Mouse (Mus musculus): ENCODE data around the gene Rspo4.

The Rspo4 gene

DNA sequence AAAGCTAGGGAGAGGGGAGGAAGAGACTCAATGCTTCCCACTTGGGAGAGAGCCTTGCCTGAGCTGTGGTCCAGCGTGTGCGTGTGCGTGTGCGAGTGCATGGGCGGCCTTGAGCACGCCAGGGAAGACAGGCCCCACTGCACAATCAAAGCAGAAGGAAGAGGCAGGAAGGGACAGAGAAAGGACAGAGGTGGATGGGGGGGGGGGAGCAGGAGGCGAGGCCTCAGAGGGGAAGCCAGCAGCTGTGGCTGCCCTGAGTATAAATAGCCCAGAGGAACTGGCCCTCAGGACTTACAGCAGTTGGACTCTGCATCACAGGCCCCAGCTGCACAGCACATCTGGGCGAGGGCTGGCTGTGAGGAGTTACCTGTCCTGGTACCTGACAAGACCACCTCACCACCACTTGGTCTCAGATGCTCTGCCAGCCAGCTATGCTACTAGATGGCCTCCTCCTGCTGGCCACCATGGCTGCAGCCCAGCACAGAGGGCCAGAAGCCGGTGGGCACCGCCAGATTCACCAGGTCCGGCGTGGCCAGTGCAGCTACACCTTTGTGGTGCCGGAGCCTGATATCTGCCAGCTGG is 68.3 kb downstream of the Rspo4 start, which contains the start of gene Angpt4:
Angpt4 (plus strand) TSS at position 292 of the 582 bp plus-strand sequence.
- DNase-seq (ENCODE audit: low spot score in 2 of 2), result no peak

DNA sequence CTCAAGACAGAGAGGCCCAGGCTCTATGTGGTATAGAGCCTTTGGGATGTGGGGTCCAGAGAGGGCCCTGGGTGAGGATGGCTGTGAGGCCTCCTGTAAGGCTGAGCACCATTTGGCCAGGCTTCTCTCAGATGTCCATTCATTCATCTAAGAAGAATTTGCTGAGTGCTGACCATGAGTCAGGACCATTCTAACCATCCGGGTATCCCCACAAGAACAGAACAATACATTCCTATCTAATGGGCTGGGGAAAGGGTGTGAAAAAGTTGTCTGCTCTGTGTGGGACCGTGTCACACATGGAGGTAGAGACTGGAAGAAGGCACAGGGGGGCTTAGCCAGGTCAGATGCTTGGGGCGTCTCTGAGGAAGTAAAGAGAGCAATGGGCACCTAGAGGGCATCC is 69.0 kb downstream of the Rspo4 start:
- no peak for DNase-seq (ENCODE audit: low spot score in 2 of 2)

DNA sequence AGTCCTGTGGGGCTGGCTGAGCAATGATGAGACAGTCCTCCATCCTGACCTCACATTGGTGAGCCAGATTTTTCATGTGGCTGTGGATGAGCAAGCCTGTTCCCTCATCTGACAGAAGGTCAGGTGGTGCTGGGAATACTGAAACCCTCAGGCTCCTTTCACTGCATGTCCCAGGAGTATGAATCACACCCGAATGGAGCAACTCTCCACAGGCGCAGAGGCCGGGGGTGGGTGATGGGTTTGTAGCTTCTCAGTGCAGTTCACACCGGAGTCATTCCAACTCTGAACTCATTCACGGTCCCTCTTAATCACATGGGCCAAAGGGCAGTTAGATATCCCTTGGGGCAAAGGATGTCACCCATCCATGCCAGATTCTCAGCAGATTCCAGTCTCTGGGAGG is 71.4 kb downstream of the Rspo4 start:
- no peak for DNase-seq (ENCODE audit: low spot score in 2 of 2)

DNA sequence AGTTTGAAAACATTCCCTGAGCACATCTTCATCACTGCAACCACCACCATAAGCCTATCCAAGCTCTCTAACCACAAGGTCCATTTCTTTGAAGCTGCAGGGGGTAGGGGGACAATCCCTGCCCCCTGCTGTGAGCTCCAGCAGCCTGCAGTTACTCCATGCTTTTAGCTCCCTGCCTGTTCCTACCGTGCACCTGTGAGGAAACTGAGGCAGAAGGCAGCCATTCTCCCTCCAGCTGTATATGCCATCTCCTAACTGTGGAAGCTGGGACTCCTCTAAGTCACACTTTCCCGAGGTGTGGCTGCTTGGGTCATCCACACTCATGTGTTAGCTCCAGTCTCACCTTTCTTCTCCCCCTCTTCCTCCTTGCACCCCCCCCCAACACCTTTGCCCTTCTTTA is 72.4 kb downstream of the Rspo4 start:
- DNase-seq (ENCODE audit: low spot score in 2 of 2), result no peak

DNA sequence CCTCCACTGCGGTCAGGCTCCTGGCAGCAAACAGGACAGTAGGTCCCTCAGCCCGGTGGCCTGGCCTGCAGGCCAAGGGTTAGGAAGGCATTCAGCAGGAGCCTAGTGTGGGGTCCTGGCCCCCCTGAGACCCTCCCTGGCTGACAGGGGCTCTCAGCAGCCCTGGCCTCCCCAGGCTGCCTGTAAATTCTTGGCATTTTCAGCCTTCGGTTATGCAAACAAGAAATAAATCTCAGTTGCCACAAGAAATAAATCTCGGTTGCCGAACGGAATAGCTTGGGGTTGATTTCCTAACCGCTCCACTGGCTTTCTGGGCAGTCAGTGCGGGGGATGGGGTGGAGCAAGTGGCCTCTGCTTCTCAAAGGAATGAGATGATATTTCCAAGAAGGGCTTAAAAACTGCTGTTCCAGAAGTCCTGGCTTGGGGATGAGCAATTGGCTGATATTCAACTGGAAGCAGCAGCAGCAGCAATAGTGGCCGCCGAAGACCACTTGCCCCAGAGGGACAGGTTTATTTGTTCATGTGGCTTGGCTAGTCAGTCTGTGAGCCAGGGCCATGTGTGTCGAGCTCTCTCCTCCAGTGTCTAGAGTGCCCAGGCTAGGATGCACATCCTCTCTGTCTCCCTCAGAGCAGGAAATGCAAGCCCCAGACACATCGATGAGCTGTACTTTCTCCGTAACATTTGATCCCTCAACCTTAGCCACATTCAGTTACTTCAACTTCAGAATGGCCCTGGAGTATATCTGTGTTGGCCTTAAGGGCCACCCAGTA is 73.5 kb downstream of the Rspo4 start:
- no peak for DNase-seq (ENCODE audit: low spot score in 2 of 2)

DNA sequence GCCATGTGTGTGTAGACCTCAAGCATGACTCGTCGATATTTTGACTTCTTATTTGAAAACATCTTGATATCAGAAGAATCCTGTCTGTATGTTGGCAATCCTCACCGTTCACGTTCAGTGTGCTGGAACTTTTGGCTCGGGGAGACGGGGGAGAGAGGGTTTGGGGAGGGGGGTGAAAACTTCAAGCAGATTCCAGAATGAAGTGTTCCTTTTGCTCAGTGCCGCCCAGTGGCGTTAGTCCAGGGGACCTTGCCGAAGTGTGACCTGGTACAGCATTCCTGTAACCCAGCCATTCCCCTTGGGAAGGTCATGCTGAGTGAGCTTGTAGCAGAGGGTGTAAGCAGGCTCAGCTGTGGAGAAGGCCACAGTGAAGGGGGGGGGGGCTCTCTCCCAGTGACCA is 76.4 kb downstream of the Rspo4 start:
- no peak for DNase-seq (ENCODE audit: low spot score in 2 of 2)

DNA sequence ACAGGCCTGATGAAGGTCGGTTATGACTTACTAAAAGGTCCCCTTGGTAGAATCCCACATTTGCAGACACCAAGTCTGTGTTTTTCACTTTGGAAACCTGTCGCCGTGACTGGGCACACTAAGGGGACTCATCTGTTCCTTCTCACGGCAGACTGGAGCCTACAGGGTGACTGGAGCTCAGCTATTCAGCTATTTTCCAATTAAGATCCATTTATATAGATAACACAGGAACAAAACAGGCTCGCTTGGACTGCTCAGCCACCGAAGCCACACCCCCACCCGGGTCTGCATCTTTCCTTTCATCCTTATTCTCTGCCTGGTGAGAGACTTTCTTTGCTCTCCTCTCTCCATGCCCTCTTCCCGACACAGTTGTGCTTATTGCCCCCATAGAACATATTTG is 78.3 kb downstream of the Rspo4 start:
- DNase-seq (ENCODE audit: low spot score in 2 of 2), result no peak

DNA sequence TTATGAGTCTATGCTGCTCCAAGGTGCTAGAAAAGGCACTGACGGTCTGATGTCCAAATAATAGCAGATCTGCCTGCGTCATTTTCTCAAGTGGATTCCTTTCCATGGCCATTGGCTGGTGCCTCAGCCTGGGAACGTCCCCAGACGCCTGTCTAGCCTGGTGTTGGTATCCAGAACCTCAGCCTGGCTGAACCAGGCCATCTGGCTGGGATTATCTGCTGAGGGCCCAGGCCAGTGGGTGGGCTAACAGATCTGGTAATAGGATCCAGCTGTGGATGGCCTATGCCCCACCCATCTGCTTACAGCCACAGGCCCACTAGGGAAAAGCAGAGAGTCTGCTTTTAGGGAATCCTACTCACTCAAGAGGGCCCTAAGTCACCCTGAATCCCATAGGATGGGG is 78.9 kb downstream of the Rspo4 start:
- DNase-seq (ENCODE audit: low spot score in 2 of 2), result no peak
